Comparison of ENCODE assay signal across 16 mouse cellular contexts in the genomic region with DNA sequence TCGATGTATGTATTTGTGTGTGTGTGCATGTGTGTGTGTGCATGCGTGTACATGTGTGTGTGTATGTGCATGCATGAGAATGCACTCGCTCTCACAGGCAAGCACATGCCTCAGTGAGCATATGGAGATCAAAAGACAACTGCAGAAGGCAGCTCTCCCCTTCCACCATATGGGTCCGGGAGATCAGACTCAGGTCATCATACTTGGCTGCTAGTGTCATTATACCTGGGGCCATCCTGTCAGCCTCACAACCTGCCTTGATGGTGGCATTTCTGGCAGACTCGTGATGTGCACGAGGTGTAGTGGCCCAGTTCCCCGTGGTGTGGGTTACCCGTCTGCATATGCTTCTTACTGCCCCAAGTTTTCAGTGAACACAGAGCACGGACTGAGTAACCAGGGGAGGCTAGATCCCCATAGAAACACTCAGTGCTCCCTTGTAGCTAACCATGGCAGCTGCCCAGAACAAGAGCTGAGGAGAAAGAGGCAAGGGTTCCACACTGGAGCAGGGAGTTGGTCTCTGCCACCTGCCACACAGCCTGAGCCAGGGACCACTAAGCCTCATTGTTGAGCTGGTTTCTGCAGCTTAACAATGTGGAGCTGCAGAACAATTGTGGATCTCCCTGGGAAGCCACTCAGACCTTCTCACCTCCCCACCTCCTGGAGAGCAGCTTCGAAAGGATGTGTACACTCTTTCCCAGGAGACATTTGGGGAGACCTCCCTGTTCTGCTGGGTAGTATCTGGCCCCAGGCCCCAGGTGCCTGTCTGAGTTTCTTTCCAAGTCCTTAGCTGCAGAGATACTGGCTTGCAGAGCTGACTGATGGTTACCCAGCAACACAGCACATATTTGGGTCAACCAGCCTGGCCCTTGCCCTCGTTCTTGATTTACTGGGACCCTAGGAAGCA.
DNase-seq lines count a peak whose midpoint lies in the region; ATAC-seq and TF ChIP-seq lines count a peak whose summit lies in the region.
"Had no signal": no experiment of that assay in that cellular context is flagged by ENCODE, and none has a peak within 500 bp of the region (broad histone marks: within the 10 kb centered on the region; RNA-seq: fewer than 3 reads in every experiment).

No protein-coding gene starts in this region.

- peak; percentile 80 for DNase-seq in heart, adult 11 months
- no peak for DNase-seq in heart, postnatal 25 days (ENCODE audit: low spot score)
- peak; percentile 41 for DNase-seq in brain, adult 2 months (ENCODE audit: low read depth, low spot score)
- peak; percentile 39 for DNase-seq in forebrain, embryonic 14.5 days (ENCODE audit: low spot score)
- DNase-seq in natural killer cell, adult 2 months (ENCODE audit: low spot score in 2 of 2) = no peak
- DNase-seq in thymus, adult 2 months = no peak
- DNase-seq in thymus, postnatal 0 days (ENCODE audit: low spot score) = no peak
- DNase-seq: adrenal gland, adult 2 months; gastrocnemius, adult 2 months; kidney, adult 18-20 months; lung, postnatal 36 days; right cerebral cortex, postnatal 4 days had no signal

- no peak for TF ChIP-seq POLR2A in thymus, adult 2 months (IDR thresholded peaks at IDR 0.05; ENCODE audit: control insufficient read depth, extremely low read depth, insufficient read depth, low read length, poor library complexity)

- H3K36me3 ChIP-seq in forebrain, embryonic 14.5 days (ENCODE audit: control insufficient read depth, insufficient read depth, low read length) = no peaks in the 10 kb centered on the region
- H3K36me3 ChIP-seq in midbrain, embryonic 13.5 days = no peaks in the 10 kb centered on the region
- no peaks in the 10 kb centered on the region for H3K36me3 ChIP-seq in thymus, adult 2 months (ENCODE audit: control insufficient read depth, insufficient read depth, low read length)
- H3K36me3 ChIP-seq: embryonic facial prominence, embryonic 15.5 days; heart, embryonic 15.5 days had no signal

- no peak overlapping the region for H3K4me2 ChIP-seq in forebrain, embryonic 14.5 days (ENCODE audit: low read length)
- no peak overlapping the region for H3K4me2 ChIP-seq in midbrain, embryonic 13.5 days (replicated peaks)
- H3K4me2 ChIP-seq: embryonic facial prominence, embryonic 15.5 days; heart, embryonic 15.5 days; liver, embryonic 11.5 days had no signal

- H3K9ac ChIP-seq in forebrain, embryonic 14.5 days (ENCODE audit: low read length) = no peak overlapping the region
- H3K9ac ChIP-seq in midbrain, embryonic 13.5 days (replicated peaks) = no peak overlapping the region
- H3K9ac ChIP-seq: embryonic facial prominence, embryonic 15.5 days; heart, embryonic 15.5 days had no signal

- H3K9me3 ChIP-seq in forebrain, embryonic 14.5 days (replicated peaks; ENCODE audit: control insufficient read depth, low read length) = no peaks in the 10 kb centered on the region
- no peaks in the 10 kb centered on the region for H3K9me3 ChIP-seq in midbrain, embryonic 13.5 days
- H3K9me3 ChIP-seq: embryonic facial prominence, embryonic 15.5 days; heart, embryonic 15.5 days had no signal

- no peaks in the 10 kb centered on the region for H3K27me3 ChIP-seq in forebrain, embryonic 14.5 days (replicated peaks; ENCODE audit: control insufficient read depth, insufficient read depth, low read length)
- H3K27me3 ChIP-seq in midbrain, embryonic 13.5 days = 0 out of 2 replicates have a peak, but pooled peaks cover 4% of the 10 kb centered on the region
- H3K27me3 ChIP-seq in thymus, adult 2 months (ENCODE audit: control insufficient read depth, insufficient read depth, low read length) = no peaks in the 10 kb centered on the region
- H3K27me3 ChIP-seq: embryonic facial prominence, embryonic 15.5 days had no signal

- peak overlapping the region; percentile 52; the same call in 1 of the 2 replicates for H3K27ac ChIP-seq in forebrain, embryonic 14.5 days (ENCODE audit: low read depth, low read length)
- H3K27ac ChIP-seq in midbrain, embryonic 13.5 days = peak overlapping the region; percentile 1; the same call in 1 of the 2 replicates
- H3K27ac ChIP-seq in thymus, adult 2 months (ENCODE audit: control insufficient read depth, insufficient read depth, low read length) = no peak overlapping the region
- H3K27ac ChIP-seq: embryonic facial prominence, embryonic 15.5 days; gastrocnemius, adult 2 months; heart, embryonic 15.5 days had no signal

- 48% methylated on average over 11 of the region's 11 CpGs for WGBS in forebrain, embryonic 14.5 days
- 44% methylated on average over 11 of the region's 11 CpGs for WGBS in midbrain, embryonic 13.5 days
- WGBS in thymus, adult 2 months = 79% methylated on average over 11 of the region's 11 CpGs

- intact Hi-C loops in heart, postnatal 25 days (cut with DNase I) = no loop called here

- peaks cover 8% of the 10 kb centered on the region for H3K4me1 ChIP-seq in forebrain, embryonic 14.5 days (ENCODE audit: control insufficient read depth, insufficient read depth, low read length)
- H3K4me1 ChIP-seq in midbrain, embryonic 13.5 days (replicated peaks) = peaks cover 42% of the 10 kb centered on the region
- peaks cover 35% of the 10 kb centered on the region for H3K4me1 ChIP-seq in thymus, adult 2 months (replicated peaks; ENCODE audit: control insufficient read depth, insufficient read depth, low read length)
- H3K4me1 ChIP-seq: embryonic facial prominence, embryonic 15.5 days; heart, embryonic 15.5 days had no signal

- ATAC-seq in forebrain, embryonic 14.5 days = peak; percentile 38; the same call in 1 of the 2 replicates
- peak; percentile 31 for ATAC-seq in midbrain, embryonic 13.5 days

- no peak overlapping the region for H3K4me3 ChIP-seq in forebrain, embryonic 14.5 days (ENCODE audit: low read depth, low read length)
- H3K4me3 ChIP-seq in midbrain, embryonic 13.5 days (replicated peaks) = no peak overlapping the region
- no peak overlapping the region for H3K4me3 ChIP-seq in thymus, adult 2 months (ENCODE audit: control insufficient read depth, insufficient read depth, low read length)
- H3K4me3 ChIP-seq: embryonic facial prominence, embryonic 15.5 days; gastrocnemius, adult 2 months; heart, embryonic 15.5 days had no signal

- no peak for TF ChIP-seq CTCF in thymus, adult 2 months (IDR thresholded peaks at IDR 0.05; ENCODE audit: borderline replicate concordance, control insufficient read depth, extremely low read depth, insufficient read depth, low read length, poor library complexity)

Comparison
In these comparisons a context has a peak if more than half of its experiments do, and no peak if none do; other contexts are left out.
1. DNase-seq: peak in heart, adult 11 months (single experiment), brain, adult 2 months (single experiment) and forebrain, embryonic 14.5 days (single experiment); none in heart, postnatal 25 days (single experiment), natural killer cell, adult 2 months (0 of 2), thymus, adult 2 months (single experiment) and thymus, postnatal 0 days (single experiment).